Mouse (Mus musculus): Measurements from ENCODE around the gene L3mbtl3.

The L3mbtl3 gene

DNA sequence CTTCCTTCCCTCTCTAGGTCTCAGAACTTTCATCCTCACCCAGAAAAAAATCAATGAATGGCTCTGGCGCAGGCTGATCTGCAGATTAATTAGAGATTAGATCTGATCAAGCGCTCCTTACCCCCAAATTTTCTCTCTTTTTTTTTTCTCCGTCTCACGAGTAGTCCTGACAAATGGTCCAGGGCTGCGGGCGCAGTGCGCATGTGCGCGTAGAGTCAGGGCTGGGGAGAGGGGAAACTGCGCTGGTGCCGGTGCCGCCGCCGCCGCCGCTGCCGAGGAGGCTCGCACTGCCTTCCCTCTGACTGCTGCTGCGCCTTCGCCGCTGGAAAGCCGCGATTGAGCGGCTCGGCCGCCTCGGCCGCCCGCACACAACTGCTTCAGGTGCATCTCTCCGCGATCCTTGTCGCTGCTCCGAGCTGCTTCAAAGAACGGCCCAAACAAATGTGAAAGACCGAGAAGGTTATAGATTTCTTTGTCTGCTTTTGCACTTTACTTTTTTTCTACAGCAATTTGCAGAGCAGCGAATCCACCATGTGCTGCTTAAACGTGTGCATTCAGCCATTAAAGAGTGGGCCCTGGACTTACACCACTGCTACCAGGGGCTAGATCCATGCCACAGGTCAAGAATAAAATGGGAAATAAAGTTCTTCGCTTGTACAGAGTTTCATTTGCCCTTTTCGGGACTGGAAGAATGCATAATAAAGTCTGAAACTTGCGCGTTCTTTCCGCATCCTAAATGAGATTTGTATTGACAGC lies at the start of gene L3mbtl3:
L3mbtl3 (minus strand) TSS at position 182 of the 756 bp plus-strand sequence.
- peak; percentile 29 for DNase-seq (ENCODE audit: extremely low read depth, low read depth)

GRCm38 (mm10) chr10:26421168-26421567 lies 45.4 kb upstream of the L3mbtl3 start:
- DNase-seq (ENCODE audit: extremely low read depth, low read depth) = no peak

DNA sequence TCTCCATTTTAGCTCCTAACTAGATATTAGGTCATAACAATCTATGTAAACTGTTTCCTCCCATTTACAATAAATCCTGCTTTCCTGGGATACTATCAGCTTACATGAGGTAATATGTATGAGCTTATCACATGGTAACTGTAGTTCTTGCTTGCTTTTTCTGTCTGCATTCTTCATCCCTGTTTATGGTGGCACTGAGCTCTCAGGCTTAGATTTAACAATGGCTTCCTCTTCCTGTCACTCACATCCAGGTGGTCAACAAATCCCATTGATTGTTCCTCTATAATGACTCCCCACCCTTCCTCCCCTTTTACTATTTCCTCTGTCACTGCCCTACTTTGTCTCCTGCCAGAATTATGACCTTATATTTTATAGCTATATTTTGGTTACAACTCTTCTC lies 12.9 kb upstream of the L3mbtl3 start:
- no peak for DNase-seq (ENCODE audit: extremely low read depth, low read depth)

DNA sequence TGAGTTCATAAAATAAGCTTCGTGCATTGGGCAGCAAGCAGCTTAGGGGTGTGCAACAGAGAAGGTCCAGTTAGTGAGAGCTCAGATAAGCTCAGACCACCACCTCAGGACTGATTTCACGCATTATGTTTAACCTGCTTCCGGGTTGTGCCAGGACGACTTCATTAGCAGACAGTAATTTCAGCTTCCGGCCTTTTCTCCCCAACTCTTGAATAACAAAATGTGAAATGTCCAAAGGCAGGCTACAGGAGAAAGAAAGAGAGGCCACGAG lies 1.5 kb upstream of the L3mbtl3 start:
- no peak for DNase-seq (ENCODE audit: extremely low read depth, low read depth)

- DNase-seq (ENCODE audit: extremely low read depth, low read depth) = peak; percentile 62
Observed at GRCm38 (mm10) chr10:26376546-26377331, 968 bp upstream of the L3mbtl3 start.

- no peak for DNase-seq (ENCODE audit: extremely low read depth, low read depth)
Observed at GRCm38 (mm10) chr10:26375351-26375751, 420 bp downstream of the L3mbtl3 start.

DNA sequence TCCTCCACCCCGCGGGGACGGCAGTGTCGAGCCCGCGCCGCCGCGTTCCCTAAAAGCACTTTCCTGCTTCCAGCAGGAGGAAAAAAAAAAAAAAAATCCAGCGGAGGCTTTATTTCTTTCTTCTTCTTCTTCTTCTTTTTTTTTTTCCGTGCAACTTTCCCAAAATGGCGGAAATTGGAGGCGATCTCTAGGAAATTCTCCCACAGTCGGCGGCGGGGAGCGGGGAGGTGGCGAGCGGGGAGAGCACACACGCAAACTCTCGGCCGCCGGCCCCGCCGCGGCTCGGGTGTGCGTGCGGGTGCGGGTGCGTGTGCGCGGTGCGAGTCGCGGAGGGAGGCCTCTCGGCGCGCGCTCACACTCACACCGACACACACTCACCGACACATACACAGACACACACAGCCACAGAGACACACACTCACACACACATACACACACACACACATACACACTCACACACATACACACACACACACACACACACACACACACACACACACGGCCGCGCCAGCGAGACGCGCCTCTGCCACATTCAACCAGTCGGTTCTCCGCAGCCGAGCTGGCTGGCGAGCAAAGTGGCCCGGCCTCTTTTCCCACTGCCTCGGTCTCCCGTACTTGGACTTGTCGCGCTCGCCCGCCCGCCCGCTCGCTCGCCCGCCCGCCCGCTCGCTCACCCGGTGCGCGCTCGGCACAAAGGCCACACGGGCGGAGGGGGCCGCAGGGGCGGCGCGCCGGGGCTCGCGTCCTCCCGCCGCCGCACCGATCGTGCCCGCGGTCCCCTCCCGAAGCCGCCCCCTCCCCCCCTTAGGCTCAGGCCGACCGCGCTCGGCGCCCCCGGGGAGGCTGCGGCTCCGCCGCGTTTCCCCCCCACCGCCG lies 1.1 kb downstream of the L3mbtl3 start:
- no peak for DNase-seq (ENCODE audit: extremely low read depth, low read depth)

DNA sequence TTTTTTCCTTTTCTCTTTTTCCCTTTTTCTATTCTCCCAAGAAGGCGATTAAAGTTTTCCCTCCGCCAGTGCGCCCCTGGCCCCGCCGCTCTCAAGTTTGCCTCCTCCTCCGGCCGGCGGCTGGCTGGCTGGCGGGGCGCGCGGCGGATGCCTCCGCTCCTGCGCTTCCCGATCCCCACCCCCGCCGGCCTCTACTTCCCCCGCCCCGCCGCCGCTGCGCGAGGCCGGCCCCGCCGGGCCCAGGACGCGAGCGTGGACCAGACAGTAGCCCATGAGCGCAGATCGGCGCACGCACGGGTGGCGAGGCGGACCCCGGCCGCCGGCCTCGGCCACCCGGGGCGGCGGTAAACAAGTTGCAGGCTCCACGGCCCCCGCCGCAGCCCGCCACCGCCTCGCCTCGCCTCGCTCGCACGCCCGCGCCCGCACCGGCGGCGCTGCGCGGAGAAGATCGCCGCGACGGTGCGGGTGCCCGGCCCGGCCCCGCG lies 1.8 kb downstream of the L3mbtl3 start:
- no peak for DNase-seq (ENCODE audit: extremely low read depth, low read depth)

GRCm38 (mm10) chr10:26372940-26373931 lies 2.5 kb downstream of the L3mbtl3 start:
- peak; percentile 59 for DNase-seq (ENCODE audit: extremely low read depth, low read depth)

GRCm38 (mm10) chr10:26371416-26371815 lies 4.4 kb downstream of the L3mbtl3 start:
- no peak for DNase-seq (ENCODE audit: extremely low read depth, low read depth)

DNA sequence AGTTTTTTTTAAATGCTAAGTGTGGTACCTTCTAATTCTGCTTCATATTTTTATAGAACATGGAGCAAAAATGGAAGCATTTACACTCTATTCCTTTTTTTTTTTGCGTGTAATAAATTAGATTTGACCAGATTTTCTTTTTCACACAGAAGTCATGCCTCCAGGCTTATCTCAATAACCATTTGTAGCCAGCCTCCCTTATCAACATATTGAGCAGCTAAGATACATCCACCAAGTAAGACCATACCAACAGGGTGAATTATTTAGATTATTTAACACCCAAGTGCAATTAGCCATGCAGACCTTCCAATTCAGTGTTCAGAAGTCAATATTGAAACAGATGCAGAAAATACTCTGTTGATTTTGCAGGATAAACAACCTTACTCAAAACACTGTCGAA lies 10.8 kb downstream of the L3mbtl3 start:
- no peak for DNase-seq (ENCODE audit: extremely low read depth, low read depth)

GRCm38 (mm10) chr10:26364326-26364856 lies 11.4 kb downstream of the L3mbtl3 start:
- DNase-seq (ENCODE audit: extremely low read depth, low read depth) = no peak

- DNase-seq (ENCODE audit: extremely low read depth, low read depth) = no peak
Observed at GRCm38 (mm10) chr10:26363605-26364004, 12.2 kb downstream of the L3mbtl3 start.

- no peak for DNase-seq (ENCODE audit: extremely low read depth, low read depth)
Observed at GRCm38 (mm10) chr10:26358798-26359197, 17.0 kb downstream of the L3mbtl3 start.

GRCm38 (mm10) chr10:26358231-26358630 lies 17.5 kb downstream of the L3mbtl3 start:
- no peak for DNase-seq (ENCODE audit: extremely low read depth, low read depth)

DNA sequence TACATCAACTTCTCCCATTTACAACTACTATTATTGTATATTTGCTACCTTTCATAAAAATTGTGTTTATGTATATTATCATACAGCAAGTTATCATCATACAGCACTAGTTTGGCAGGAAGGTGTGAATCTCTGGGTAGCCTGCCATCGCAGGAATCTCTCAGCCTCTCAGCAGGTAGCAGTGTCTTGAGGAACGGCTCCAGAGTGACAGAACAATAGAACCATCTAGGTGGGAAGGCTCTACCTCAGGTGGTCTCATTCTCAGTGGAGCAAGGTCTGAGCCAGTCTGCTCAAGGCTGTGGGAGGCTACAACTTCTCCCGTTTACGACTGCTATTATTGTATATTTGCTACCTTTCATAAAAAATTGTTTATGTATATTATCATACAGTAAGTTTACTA lies 22.0 kb downstream of the L3mbtl3 start:
- DNase-seq (ENCODE audit: extremely low read depth, low read depth) = no peak

DNA sequence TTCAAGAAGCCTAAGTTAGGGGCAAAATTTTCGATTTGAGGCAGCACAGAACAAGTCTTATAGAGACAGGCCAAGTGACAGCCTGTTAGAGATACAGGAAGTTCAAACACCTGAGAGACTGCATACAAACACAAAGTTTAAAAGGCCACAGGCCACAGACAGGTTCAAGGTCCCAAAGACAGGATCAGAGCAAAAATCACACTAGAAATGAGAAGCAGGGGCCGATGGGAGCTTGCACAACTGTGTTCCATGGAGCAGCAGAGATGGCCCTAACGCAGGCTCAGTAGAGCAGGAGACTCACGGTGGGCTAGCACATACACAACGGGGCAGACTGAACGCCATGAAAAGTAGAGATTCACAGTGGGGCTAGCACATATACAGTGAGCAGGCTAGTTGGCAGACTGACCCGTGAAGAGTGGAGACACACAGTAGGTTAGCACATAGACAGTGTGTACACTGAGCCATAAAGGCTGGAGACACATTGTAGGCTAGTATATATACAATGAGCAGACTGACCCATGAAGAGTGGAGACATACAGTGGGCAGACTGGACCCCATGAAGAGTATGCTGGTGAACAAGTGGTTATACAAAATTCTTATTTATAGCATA lies 24.5 kb downstream of the L3mbtl3 start:
- no peak for DNase-seq (ENCODE audit: extremely low read depth, low read depth)

DNA sequence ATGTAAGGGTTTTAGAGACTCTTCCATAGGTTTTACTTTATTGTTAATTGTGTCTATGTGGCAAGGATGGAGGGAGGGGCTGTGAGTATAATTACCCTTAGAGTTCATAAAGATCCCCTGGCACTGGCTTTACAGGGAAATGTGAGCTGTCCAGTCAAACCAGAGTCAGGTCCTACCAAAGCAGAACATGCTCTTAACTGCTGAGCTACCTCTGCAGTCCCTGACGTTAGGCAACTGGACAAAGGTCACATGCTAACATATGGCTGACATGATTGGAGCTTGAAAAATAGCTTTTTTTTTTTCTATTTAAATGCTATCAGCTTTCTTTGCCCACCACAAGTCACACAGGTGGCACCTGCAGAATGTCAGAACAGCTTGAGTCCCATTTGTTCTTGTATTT lies 25.6 kb downstream of the L3mbtl3 start:
- no peak for DNase-seq (ENCODE audit: extremely low read depth, low read depth)

DNA sequence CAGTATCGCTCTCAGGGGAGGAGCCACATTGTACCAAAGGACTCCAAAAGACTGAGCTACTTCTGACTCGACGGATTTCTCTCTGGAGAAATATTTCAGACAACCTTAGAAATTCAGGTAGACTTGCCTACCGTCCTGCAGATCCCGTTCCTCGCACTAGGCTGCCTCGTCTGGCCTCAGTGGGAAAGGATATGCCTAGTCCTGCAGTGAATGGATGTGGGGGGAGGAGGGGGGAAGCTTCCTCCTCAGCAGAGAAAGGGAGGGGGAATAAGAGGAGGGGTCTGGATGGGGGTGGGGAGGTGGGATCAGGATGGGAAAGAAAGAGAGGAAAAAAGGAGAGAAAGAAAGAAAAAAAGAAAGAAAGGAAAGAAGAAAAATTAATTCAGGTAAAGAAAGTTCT lies 28.2 kb downstream of the L3mbtl3 start:
- no peak for DNase-seq (ENCODE audit: extremely low read depth, low read depth)

- no peak for DNase-seq (ENCODE audit: extremely low read depth, low read depth)
Observed at GRCm38 (mm10) chr10:26345879-26346278, 29.9 kb downstream of the L3mbtl3 start.
